Mouse (Mus musculus) midbrain, embryonic 14.5 days (tissue): ENCODE data around the gene Gabpb1. TPM values are rescaled to one million over a fixed set of nuclear protein-coding genes. Genes with fewer than 3 reads are reported as not detected.

Experiments
- ATAC-seq: fragments of 200-750 bp; cut with Nextera tagmentation; 2 replicates; pipeline ENCODE4 v1.8.0; 2017; ENCODE audit warnings: moderate number of reproducible peaks, moderate library complexity; ENCODE audit not compliant: low FRiP score, low TSS enrichment
- DNase-seq: peaks from one replicate; pipeline ENCODE4 v3.0.0-alpha.2; 2015
- H3K27ac ChIP-seq: fragments of 300-500 bp; sonication (generic); replicated peaks from 2 replicates; pipeline ENCODE4 v1.5.1; 2014; ENCODE audit warnings: mild to moderate bottlenecking, low read depth, low read length, moderate library complexity
- H3K27me3 ChIP-seq: fragments of 300-500 bp; sonication (generic); 2 replicates; pipeline ENCODE4 v1.6.1; 2014; ENCODE audit warnings: low read length, control low read depth, mixed read lengths; ENCODE audit not compliant: control insufficient read depth, insufficient read depth
- H3K36me3 ChIP-seq: fragments of 300-500 bp; sonication (generic); 2 replicates; pipeline ENCODE4 v1.6.1; 2014; ENCODE audit warnings: low read length, control low read depth; ENCODE audit not compliant: control insufficient read depth, insufficient read depth
- H3K4me1 ChIP-seq: fragments of 300-500 bp; sonication (generic); 2 replicates; pipeline ENCODE4 v1.6.1; 2014; ENCODE audit warnings: mild to moderate bottlenecking, antibody characterized with exemption, low read length, control low read depth; ENCODE audit not compliant: control insufficient read depth, insufficient read depth
- H3K4me2 ChIP-seq: fragments of 300-500 bp; sonication (generic); 2 replicates; pipeline ENCODE4 v1.6.1; 2014; ENCODE audit warnings: mild to moderate bottlenecking, low read length, moderate library complexity
- H3K4me3 ChIP-seq: fragments of 300-500 bp; sonication (generic); replicated peaks from 2 replicates; pipeline ENCODE4 v1.5.1; 2014; ENCODE audit warnings: low read depth, low read length
- H3K9ac ChIP-seq: fragments of 300-500 bp; sonication (generic); replicated peaks from 2 replicates; pipeline ENCODE4 v1.6.1; 2014; ENCODE audit warnings: mild to moderate bottlenecking, low read length, moderate library complexity
- H3K9me3 ChIP-seq: fragments of 300-500 bp; sonication (generic); 2 replicates; pipeline ENCODE4 v1.6.1; 2016; ENCODE audit warnings: low read length, control low read depth, mixed read lengths; ENCODE audit not compliant: control insufficient read depth
- WGBS: fragments of 180-500 bp; shearing (Covaris S2); extraction: QIAGEN DNeasy Blood & Tissue Kit; methylation state at CpG from one replicate; pipeline ENCODE4 v1.1.7; 2014; 5-methylcytosine and 5-hydroxymethylcytosine counted together
- polyA plus RNA-seq: library from polyadenylated mRNA; unstranded; fragments of >200 nt; fragmentation: Nextera tagmentation; extraction: Ambion mirVana; gene quantifications from 2 replicates; pipeline ENCODE4 v1.2.1, GENCODE M21; 2014

Gabpb1 gene
- polyA plus RNA-seq, 1 experiment from 2014 or later: 62.1 TPM

DNA sequence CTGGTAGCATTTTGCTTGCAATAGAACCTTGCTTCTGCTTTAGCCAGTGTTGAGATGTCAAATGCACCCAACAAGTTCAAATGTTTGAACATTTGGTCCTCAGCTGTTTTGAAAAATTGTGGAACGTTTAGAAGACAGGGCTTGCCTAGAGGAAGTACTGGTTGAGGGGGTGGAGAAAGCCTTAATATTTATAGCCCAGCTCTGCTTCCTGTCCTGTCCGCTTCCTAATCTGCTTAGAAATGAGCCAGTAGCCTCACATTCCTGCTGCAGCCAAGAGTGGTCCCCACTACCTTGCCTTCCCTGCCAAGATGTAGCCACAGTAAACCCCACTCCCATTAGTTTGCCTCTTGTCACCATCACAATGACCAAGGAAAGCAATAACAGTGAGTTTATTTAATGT lies 6.2 kb upstream of the Gabpb1 start:
- 0 out of 2 replicates have a peak, but pooled peaks cover 2% of the 10 kb centered on the region for H3K4me1 ChIP-seq
- DNase-seq: no peak
- H3K4me2 ChIP-seq: no peak overlapping the region
- no peak overlapping the region for H3K27ac ChIP-seq
- H3K36me3 ChIP-seq: peaks cover 7% of the 10 kb centered on the region; the same call in 1 of the 2 replicates
- H3K9ac ChIP-seq: no peak overlapping the region
- no peaks in the 10 kb centered on the region for H3K9me3 ChIP-seq
- no peak overlapping the region for H3K4me3 ChIP-seq
- ATAC-seq: no peak
- no peaks in the 10 kb centered on the region for H3K27me3 ChIP-seq
- WGBS: 97% methylated on average over 2 of the region's 2 CpGs

DNA sequence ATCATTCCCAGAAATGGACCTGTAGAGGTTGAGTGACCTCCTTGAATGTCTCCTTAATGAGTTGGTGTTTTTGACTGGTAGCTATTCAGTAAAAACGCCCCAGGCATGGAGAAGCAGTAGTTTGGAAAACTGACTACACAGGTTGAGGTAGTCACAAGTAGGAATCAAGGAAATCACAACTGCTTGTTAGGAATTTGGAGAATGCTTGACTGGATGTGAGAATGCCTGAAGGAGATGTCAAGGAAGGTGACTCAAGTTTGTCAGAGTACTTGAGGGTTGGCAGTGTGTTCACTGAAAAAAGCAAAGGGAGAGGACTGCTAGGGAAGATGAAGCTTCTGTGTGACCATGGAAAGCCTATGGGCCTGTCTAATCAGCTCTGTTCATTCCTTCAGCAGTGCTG lies 1.2 kb upstream of the Gabpb1 start:
- no peak for ATAC-seq
- H3K4me2 ChIP-seq: peak overlapping the region; percentile 68; the same call in 1 of the 2 replicates
- no peaks in the 10 kb centered on the region for H3K9me3 ChIP-seq
- H3K27me3 ChIP-seq: no peaks in the 10 kb centered on the region
- H3K9ac ChIP-seq: no peak overlapping the region
- 96% methylated on average over 1 of the region's 1 CpGs for WGBS
- no peak for DNase-seq
- H3K4me3 ChIP-seq: no peak overlapping the region
- peaks cover 28% of the 10 kb centered on the region for H3K4me1 ChIP-seq
- peaks cover 7% of the 10 kb centered on the region; the same call in 1 of the 2 replicates for H3K36me3 ChIP-seq
- no peak overlapping the region for H3K27ac ChIP-seq

GRCm38 (mm10) chr2:126675169-126676121 lies 692 bp downstream of the Gabpb1 start:
- peak overlapping the region; percentile 100 for H3K27ac ChIP-seq
- peak; percentile 96 for DNase-seq
- peak; percentile 91 for ATAC-seq
- H3K4me1 ChIP-seq: peaks cover 37% of the 10 kb centered on the region
- no peaks in the 10 kb centered on the region for H3K27me3 ChIP-seq
- peak overlapping the region; percentile 95 for H3K4me3 ChIP-seq
- WGBS: under 1% methylated on average over 99 of the region's 99 CpGs
- peaks cover 7% of the 10 kb centered on the region; the same call in 1 of the 2 replicates for H3K36me3 ChIP-seq
- H3K9ac ChIP-seq: peak overlapping the region; percentile 99
- peak overlapping the region; percentile 68 for H3K4me2 ChIP-seq
- no peaks in the 10 kb centered on the region for H3K9me3 ChIP-seq

DNA sequence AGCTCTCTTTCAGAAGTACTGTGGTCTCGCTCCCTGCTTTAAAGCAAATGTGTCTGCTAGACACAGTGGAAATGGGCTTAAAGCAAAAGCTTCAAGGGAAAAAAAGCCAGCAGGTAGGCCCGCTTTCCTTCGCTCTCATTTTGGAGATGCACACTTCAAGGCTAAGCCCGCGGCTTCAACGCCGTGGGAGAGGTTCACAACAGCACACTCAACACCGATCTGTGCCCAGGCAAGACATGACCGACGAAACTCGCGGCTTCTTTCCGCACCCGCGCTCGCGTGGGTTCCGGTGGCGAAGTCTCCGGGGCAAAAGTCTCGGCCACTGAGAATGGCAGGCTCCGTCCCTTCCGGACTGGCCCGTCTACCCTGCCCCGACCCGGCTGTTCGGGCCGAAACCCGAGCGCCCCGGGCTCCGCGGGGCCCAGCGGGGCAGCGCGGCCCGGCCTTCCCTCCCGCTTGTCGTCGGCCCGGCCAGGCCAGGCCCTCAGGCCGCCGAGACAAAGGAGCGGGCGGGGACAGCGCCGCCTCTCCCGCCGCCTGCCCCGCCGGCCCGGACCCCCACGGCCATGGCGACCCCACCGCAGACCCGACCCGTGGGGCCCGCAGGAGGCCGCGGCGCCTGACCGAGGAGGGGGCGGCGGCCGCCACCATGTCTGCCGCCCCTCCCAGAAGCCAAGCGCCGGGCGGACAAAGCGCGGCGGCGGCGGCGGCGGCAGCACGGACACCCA lies 1.5 kb downstream of the Gabpb1 start:
- WGBS: under 1% methylated on average over 74 of the region's 77 CpGs
- DNase-seq (peak; percentile 61), ATAC-seq (peak; percentile 67)
- Histone ChIP-seq H3K4me1 (peaks cover 37% of the 10 kb centered on the region), H3K9ac (peak overlapping the region; percentile 99), H3K4me3 (peak overlapping the region; percentile 95), H3K4me2 (peak overlapping the region; percentile 68), H3K9me3 (no peaks in the 10 kb centered on the region), H3K36me3 (peaks cover 7% of the 10 kb centered on the region; the same call in 1 of the 2 replicates), H3K27me3 (no peaks in the 10 kb centered on the region), H3K27ac (peak overlapping the region; percentile 100)

GRCm38 (mm10) chr2:126673317-126674242 lies 2.6 kb downstream of the Gabpb1 start:
- 65% methylated on average over 13 of the region's 13 CpGs for WGBS
- peak overlapping the region; percentile 95 for H3K4me3 ChIP-seq

DNA sequence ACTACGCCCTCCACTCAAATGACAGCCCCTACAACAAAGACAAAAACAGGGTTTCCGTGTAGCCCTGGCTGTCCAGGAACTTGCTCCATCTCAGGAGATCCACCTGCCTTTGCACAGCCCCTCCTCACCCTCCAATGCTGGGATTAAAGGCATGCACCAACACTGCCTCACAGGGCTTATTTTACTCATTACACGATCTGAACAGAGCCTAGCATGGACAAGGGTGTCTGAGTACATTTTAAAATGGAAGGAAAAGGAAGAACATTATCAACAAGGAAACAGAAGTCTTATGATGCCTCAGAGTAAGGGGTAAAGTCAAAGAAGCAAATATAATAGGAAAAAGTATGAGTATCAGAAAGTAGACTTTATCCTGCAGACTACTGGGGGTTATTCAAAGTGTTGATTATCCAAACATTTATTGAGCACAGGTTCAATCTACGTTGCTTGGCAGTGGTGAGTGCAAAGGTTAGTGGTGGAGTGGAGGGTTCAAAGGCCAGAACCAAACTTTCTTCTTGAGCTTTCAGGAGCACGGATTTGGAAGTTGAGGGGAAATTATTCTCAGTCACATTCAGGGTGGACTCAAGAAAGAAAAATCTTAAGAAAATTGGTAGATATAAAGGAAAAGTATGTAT lies 7.4 kb downstream of the Gabpb1 start:
- no peak overlapping the region for H3K4me3 ChIP-seq
- H3K4me2 ChIP-seq: no peak overlapping the region
- no peaks in the 10 kb centered on the region for H3K9me3 ChIP-seq
- no peaks in the 10 kb centered on the region for H3K36me3 ChIP-seq
- DNase-seq (no peak), ATAC-seq (no peak)
- H3K27me3 ChIP-seq: no peaks in the 10 kb centered on the region
- H3K9ac ChIP-seq: no peak overlapping the region
- H3K4me1 ChIP-seq: peaks cover 22% of the 10 kb centered on the region
- H3K27ac ChIP-seq: no peak overlapping the region
- WGBS: 95% methylated on average over 5 of the region's 5 CpGs

More at GRCm38 (mm10) chr2:126673317-126674242, 2.6 kb downstream of the Gabpb1 start:
- Histone ChIP-seq H3K4me2 (peak overlapping the region; percentile 68), H3K4me1 (peaks cover 37% of the 10 kb centered on the region), H3K9ac (peak overlapping the region; percentile 99), H3K9me3 (no peaks in the 10 kb centered on the region), H3K36me3 (0 out of 2 replicates have a peak, but pooled peaks cover 4% of the 10 kb centered on the region), H3K27ac (no peak overlapping the region), H3K27me3 (no peaks in the 10 kb centered on the region)
- ATAC-seq (no peak), DNase-seq (no peak)

- Histone ChIP-seq H3K27ac (no peak overlapping the region), H3K36me3 (no peaks in the 10 kb centered on the region), H3K9ac (no peak overlapping the region), H3K4me3 (no peak overlapping the region), H3K4me1 (no peaks in the 10 kb centered on the region), H3K4me2 (no peak overlapping the region), H3K27me3 (no peaks in the 10 kb centered on the region), H3K9me3 (no peaks in the 10 kb centered on the region)
- WGBS: 95% methylated on average over 3 of the region's 3 CpGs
- DNase-seq (no peak), ATAC-seq (no peak)
Observed at GRCm38 (mm10) chr2:126665984-126666383, 10.2 kb downstream of the Gabpb1 start.
